Mouse (Mus musculus) embryonic facial prominence, embryonic 14.5 days (tissue): Measurements from ENCODE around the gene Gal. TPM values are rescaled to one million over a fixed set of nuclear protein-coding genes. Genes with fewer than 3 reads are reported as not detected.

Experiments used
- ATAC-seq: fragments of 200-750 bp; cut with Nextera tagmentation; 2 replicates; pipeline ENCODE4 v1.8.0; 2017; ENCODE audit warnings: low read depth, moderate number of reproducible peaks, moderate TSS enrichment
- DNase-seq: peaks from one replicate; pipeline ENCODE4 v3.0.0-alpha.2; 2015; ENCODE audit warnings: low spot score
- H3K27ac ChIP-seq: fragments of 300-500 bp; sonication (generic); replicated peaks from 2 replicates; pipeline ENCODE4 v1.5.1; 2014; ENCODE audit warnings: low read depth, mild to moderate bottlenecking, low read length, moderate library complexity
- H3K27me3 ChIP-seq: fragments of 300-500 bp; sonication (generic); replicated peaks from 2 replicates; pipeline ENCODE4 v1.6.1; 2014; ENCODE audit warnings: low read length; ENCODE audit not compliant: control insufficient read depth, insufficient read depth
- H3K36me3 ChIP-seq: fragments of 300-500 bp; sonication (generic); 2 replicates; pipeline ENCODE4 v1.6.1; 2014; ENCODE audit warnings: low read length, mixed read lengths; ENCODE audit not compliant: control insufficient read depth, insufficient read depth
- H3K4me1 ChIP-seq: fragments of 300-500 bp; sonication (generic); 2 replicates; pipeline ENCODE4 v1.6.1; 2014; ENCODE audit warnings: antibody characterized with exemption, low read length; ENCODE audit not compliant: control insufficient read depth, insufficient read depth
- H3K4me2 ChIP-seq: fragments of 300-500 bp; sonication (generic); 2 replicates; pipeline ENCODE4 v1.6.1; 2014; ENCODE audit warnings: low read depth, mild to moderate bottlenecking, low read length, moderate library complexity, mixed read lengths
- H3K4me3 ChIP-seq: fragments of 300-500 bp; sonication (generic); 2 replicates; pipeline ENCODE4 v1.5.1; 2014; ENCODE audit warnings: low read depth, mild to moderate bottlenecking, low read length
- H3K9ac ChIP-seq: fragments of 300-500 bp; sonication (generic); 2 replicates; pipeline ENCODE4 v1.6.1; 2014; ENCODE audit warnings: low read depth, mild to moderate bottlenecking, low read length, moderate library complexity, mixed read lengths
- H3K9me3 ChIP-seq: fragments of 300-500 bp; sonication (generic); 2 replicates; pipeline ENCODE4 v1.6.1; 2016; ENCODE audit warnings: low read length; ENCODE audit not compliant: control insufficient read depth
- WGBS: fragments of 180-500 bp; shearing (Covaris S2); extraction: QIAGEN DNeasy Blood & Tissue Kit; methylation state at CpG from one replicate; pipeline ENCODE4 v1.1.7; 2014; 5-methylcytosine and 5-hydroxymethylcytosine counted together
- polyA plus RNA-seq: library from polyadenylated mRNA; unstranded; fragments of >200 nt; fragmentation: Nextera tagmentation; extraction: Ambion mirVana; gene quantifications from 2 replicates; pipeline ENCODE4 v1.2.1, GENCODE M21; 2014

Gal gene
- polyA plus RNA-seq = 9.9 and 15.2 TPM in 2 replicates

DNA sequence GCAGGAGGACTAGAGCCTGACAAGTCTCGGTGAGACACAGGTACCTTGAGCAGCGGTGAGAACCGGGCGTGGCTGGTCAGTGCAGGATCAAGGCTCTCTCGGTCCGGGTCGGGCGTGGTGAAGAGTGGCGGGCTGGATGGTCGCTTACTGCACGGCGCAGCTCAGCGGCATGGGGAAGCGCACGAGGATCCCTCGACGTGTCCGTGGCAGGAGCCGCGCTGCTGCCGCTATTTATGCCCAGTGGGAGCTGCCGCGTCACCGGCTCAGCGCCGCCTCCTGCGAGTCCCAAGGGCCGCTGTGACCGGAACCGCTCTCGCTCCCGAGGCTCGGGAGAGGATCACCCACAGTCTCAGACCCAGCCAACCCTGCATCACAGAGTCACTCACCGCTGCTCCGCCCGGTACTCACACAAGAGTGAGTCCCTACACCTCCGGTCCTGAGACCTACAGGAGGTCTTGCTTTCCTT lies at the start of gene Gal:
Gal (minus strand) TSS at position 277 of the 466 bp plus-strand sequence.
- peak; percentile 60 for ATAC-seq
- peak within 1 kb of the TSS; percentile 34 for H3K4me3 ChIP-seq
- H3K9ac ChIP-seq = peak within 1 kb of the TSS; percentile 57
- no peak within 1 kb of the TSS for H3K27ac ChIP-seq
- DNase-seq = no peak
- 5% methylated on average over 13 of the region's 37 CpGs for WGBS
- H3K27me3 ChIP-seq = peaks cover 27% of the 10 kb centered on the region
- no peaks in the 10 kb centered on the region for H3K9me3 ChIP-seq
- 0 out of 2 replicates have a peak, but pooled peaks cover 5% of the 10 kb centered on the region for H3K4me1 ChIP-seq
- peak within 1 kb of the TSS; percentile 58 for H3K4me2 ChIP-seq
- no peaks in the 10 kb centered on the region for H3K36me3 ChIP-seq

DNA sequence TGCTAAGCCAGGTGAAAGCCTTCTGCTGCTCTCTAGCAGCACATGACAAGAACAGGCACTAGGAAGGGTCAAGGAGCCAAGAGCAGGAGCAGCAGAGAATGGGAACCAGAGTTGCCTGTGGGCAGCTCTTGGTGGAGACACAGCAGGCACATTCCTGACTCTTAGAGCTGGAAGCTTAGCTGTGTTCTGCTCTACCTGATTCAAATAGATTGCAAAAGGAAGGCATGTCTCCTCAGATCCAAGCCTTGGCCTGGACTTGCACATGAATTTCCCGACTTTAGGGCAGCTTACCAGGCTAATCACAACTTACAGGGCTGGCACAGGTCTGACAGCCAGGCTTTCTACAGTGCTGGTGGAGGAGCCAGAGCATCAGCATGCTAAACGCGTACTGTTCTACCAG lies 45.6 kb upstream of the Gal start:
- Histone ChIP-seq H3K4me1 (no peaks in the 10 kb centered on the region), H3K36me3 (peaks cover 100% of the 10 kb centered on the region), H3K9ac (no peak overlapping the region), H3K27me3 (no peaks in the 10 kb centered on the region), H3K27ac (no peak overlapping the region), H3K4me2 (no peak overlapping the region), H3K4me3 (no peak overlapping the region), H3K9me3 (no peaks in the 10 kb centered on the region)
- 92% methylated on average over 3 of the region's 3 CpGs for WGBS
- peak; percentile 47 for ATAC-seq
- peak; percentile 30 for DNase-seq

DNA sequence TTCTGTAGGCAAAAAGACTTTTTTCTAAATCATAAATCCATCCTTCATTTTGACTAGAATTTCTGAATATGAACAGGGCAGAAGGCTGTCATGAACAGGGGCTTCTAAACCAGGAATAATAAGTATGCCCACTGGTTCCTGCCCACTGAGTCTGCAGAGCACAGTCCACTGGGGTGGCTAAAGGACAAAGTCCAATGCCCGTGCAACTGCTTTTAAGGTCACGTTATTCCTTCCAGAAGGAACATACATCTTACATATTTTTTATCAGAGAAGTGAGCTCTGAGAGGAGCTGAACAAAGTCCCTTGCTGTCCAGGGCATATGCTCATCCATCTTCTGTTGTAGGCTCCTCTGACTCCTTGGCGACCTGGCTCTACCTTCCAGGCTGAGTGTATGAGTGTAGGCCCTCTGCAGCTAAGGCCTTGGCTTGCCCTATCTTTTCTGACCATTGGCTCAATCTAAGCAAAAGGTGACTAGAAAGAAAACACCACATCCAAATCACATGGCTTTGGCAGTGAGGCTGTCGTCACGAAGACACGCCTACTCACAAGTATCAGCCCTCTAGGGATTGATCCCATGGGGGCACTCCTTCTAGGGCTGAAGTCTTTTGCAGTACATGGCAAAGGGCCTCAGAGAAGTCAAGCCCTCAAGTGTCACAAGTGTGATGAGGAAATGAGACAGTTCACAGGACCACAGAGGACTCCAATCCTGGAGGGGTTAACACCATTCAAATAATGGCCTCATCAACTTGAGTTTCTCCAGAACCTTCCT lies 44.2 kb upstream of the Gal start:
- Histone ChIP-seq H3K4me3 (no peak overlapping the region), H3K4me1 (no peaks in the 10 kb centered on the region), H3K27ac (no peak overlapping the region), H3K4me2 (no peak overlapping the region), H3K9ac (no peak overlapping the region), H3K27me3 (no peaks in the 10 kb centered on the region), H3K9me3 (no peaks in the 10 kb centered on the region), H3K36me3 (peaks cover 98% of the 10 kb centered on the region)
- ATAC-seq = no peak
- WGBS = 92% methylated on average over 6 of the region's 6 CpGs
- no peak for DNase-seq

DNA sequence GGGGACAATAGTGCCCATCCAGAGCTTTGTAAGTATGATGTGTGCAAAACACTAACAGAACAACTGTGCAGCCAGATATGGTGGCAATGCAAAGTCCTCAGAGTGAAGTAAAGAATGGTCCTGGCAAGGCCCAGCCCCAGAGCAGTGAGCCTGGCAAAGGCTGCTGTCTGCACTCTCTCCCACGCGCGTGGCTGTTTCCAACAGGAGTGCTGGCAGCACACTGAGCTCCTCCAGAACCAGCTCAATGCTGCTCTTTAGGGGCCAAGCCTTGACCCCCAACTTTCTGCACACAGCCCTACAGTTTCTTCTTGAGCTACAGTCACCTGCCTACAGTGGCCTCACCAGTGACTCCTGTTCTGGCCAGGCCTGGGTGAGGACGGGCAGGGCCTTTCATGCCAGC lies 43.4 kb upstream of the Gal start:
- Histone ChIP-seq H3K36me3 (peaks cover 90% of the 10 kb centered on the region), H3K4me3 (no peak overlapping the region), H3K9ac (no peak overlapping the region), H3K4me1 (no peaks in the 10 kb centered on the region), H3K4me2 (no peak overlapping the region), H3K27me3 (no peaks in the 10 kb centered on the region), H3K9me3 (no peaks in the 10 kb centered on the region), H3K27ac (no peak overlapping the region)
- no peak for ATAC-seq
- DNase-seq = no peak
- WGBS = 98% methylated on average over 4 of the region's 4 CpGs

DNA sequence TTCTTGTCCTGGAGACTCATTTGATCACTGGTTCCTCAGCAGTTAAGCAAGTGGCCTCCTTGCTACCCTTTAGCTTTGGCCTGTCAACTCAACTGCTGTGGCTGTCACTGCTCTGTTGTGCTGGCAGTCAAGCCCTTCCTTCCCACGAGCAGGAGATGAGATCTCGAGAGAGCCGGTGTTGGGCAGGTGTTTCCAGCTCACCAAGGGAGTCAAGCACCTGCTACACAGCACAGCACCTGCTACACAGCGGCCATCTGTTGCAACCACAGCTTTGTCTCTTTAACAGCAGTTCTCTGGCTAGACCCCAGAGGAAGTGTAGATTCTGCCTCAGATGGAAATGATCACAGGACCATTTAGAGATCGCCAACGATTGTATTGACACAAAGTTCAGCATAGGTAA lies 37.3 kb upstream of the Gal start:
- H3K27ac ChIP-seq = no peak overlapping the region
- peak; percentile 50 for DNase-seq
- H3K4me1 ChIP-seq = no peaks in the 10 kb centered on the region
- WGBS = 50% methylated on average over 6 of the region's 6 CpGs
- H3K27me3 ChIP-seq = no peaks in the 10 kb centered on the region
- peak; percentile 75 for ATAC-seq
- no peak overlapping the region for H3K4me2 ChIP-seq
- H3K4me3 ChIP-seq = no peak overlapping the region
- H3K9ac ChIP-seq = no peak overlapping the region
- H3K36me3 ChIP-seq = peaks cover 29% of the 10 kb centered on the region
- H3K9me3 ChIP-seq = no peaks in the 10 kb centered on the region

DNA sequence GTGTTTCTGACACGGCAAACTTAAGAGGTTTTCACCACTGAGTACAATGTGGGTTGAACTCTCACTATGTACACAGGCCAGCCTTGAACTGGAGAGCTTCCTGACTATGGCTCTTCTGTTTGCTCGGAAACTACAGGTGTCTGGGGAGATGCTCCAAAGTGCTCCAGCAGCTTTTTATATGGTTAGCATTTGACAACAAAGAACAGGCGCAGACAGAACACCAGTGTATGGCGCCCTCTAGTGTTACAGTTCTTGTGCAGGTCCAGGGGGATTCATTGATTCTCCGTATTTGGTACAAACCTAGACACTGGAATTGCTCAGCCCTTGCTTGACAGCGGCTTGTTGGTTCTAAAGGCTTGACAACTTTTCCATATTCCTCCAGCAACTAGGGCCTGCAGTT lies 36.8 kb upstream of the Gal start:
- no peak overlapping the region for H3K4me3 ChIP-seq
- WGBS = 22% methylated on average over 6 of the region's 6 CpGs
- peaks cover 25% of the 10 kb centered on the region for H3K36me3 ChIP-seq
- H3K4me1 ChIP-seq = no peaks in the 10 kb centered on the region
- no peaks in the 10 kb centered on the region for H3K9me3 ChIP-seq
- H3K9ac ChIP-seq = no peak overlapping the region
- peak; percentile 82 for ATAC-seq
- H3K27me3 ChIP-seq = no peaks in the 10 kb centered on the region
- DNase-seq = peak; percentile 93
- no peak overlapping the region for H3K4me2 ChIP-seq
- no peak overlapping the region for H3K27ac ChIP-seq

DNA sequence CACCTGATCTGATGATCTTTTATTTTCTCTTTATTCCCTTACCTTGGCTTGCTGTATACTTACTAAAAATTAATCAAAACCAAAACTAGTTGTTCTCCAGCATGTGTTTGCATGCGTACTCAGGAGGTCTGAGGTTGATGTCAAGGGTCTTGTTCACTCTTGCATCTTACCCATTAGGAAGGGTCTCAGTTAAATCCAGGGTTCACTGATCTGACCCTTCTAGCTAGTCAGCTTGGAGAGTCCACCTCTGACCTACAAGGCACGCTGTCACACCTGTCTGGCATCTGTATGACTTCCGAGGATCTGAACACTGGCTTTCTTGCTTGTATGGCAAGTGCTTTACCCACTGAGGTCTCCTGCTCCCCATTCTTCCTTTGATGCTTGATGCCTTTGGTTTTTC lies 36.4 kb upstream of the Gal start:
- 93% methylated on average over 3 of the region's 3 CpGs for WGBS

DNA sequence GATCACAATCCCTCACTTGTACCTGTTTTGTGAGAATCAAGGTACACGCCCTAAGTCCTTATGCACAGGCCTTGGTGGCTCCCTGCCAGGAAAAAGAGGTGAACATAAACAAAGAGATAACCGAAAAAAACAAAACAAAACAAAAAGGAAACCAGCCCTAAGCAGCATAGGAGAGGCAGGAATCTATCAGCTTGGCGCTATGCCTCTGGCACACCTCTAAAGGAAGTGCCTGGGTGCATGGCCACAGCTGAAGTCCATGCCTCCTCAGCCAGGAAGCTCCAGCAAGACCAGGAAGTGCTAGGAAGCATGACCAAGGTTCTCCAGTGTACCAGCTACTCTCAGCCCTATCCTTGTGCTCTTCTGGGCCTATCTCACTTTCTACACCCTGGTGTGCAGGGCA lies 34.9 kb upstream of the Gal start:
- ATAC-seq = no peak
- H3K27ac ChIP-seq = no peak overlapping the region
- peak; percentile 12 for DNase-seq
- H3K36me3 ChIP-seq = 0 out of 2 replicates have a peak, but pooled peaks cover 5% of the 10 kb centered on the region
- no peak overlapping the region for H3K9ac ChIP-seq
- no peak overlapping the region for H3K4me3 ChIP-seq
- H3K4me1 ChIP-seq = no peaks in the 10 kb centered on the region
- no peaks in the 10 kb centered on the region for H3K27me3 ChIP-seq
- no peaks in the 10 kb centered on the region for H3K9me3 ChIP-seq
- no peak overlapping the region for H3K4me2 ChIP-seq
- WGBS = 79% methylated on average over 3 of the region's 3 CpGs

More for the DNA sequence above, 36.4 kb upstream of the Gal start:
- Histone ChIP-seq H3K9ac (no peak overlapping the region), H3K4me1 (no peaks in the 10 kb centered on the region), H3K4me3 (no peak overlapping the region), H3K27ac (no peak overlapping the region), H3K9me3 (no peaks in the 10 kb centered on the region), H3K27me3 (no peaks in the 10 kb centered on the region), H3K4me2 (no peak overlapping the region), H3K36me3 (peaks cover 20% of the 10 kb centered on the region)
- DNase-seq (no peak), ATAC-seq (no peak)

DNA sequence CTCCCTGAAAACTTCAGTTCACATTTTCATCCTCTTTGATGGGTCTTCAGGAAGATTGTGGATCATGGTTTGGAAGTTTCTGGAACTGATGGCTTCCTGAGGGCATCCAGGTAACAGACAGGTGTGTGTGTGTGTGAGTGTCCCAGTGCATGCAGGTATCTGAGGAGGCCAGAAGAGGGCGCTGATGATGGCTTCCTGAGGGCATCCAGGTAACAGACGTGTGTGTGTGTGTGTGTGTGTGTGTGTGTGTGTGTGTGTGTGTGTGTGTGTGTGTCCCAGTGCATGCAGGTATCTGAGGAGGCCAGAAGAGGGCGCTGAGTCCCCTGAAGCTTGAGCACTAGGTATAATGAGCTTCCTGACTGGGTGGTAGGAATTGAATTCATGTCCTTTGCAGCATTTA lies 33.0 kb upstream of the Gal start:
- H3K4me3 ChIP-seq = no peak overlapping the region
- no peaks in the 10 kb centered on the region for H3K9me3 ChIP-seq
- DNase-seq (no peak), ATAC-seq (no peak)
- no peaks in the 10 kb centered on the region for H3K4me1 ChIP-seq
- no peak overlapping the region for H3K4me2 ChIP-seq
- no peak overlapping the region for H3K9ac ChIP-seq
- no peak overlapping the region for H3K27ac ChIP-seq
- H3K36me3 ChIP-seq = no peaks in the 10 kb centered on the region
- H3K27me3 ChIP-seq = no peaks in the 10 kb centered on the region
- WGBS = 66% methylated on average over 3 of the region's 3 CpGs
